ENCODE assay signal across 9 mouse cellular contexts in genomic region chr1:88705050-88705449, GRCm38 (mm10). TPM values are rescaled to one million over a fixed set of nuclear protein-coding genes. Genes with fewer than 3 reads are reported as not detected.
A peak's percentile ranks its signal among the peaks of the same experiment; 100 is the strongest.
DNase-seq lines count a peak whose midpoint lies in the region; ATAC-seq and TF ChIP-seq lines count a peak whose summit lies in the region.
"Had no signal": no experiment of that assay in that cellular context is flagged by ENCODE, and none has a peak within 500 bp of the region (broad histone marks: within the 10 kb centered on the region; RNA-seq: fewer than 3 reads in every experiment).

No protein-coding gene starts in this region.

- ATAC-seq in kidney, postnatal 0 days (replicated peaks; ENCODE audit: low FRiP score, low read depth): no peak

- no peak overlapping the region for H3K27ac ChIP-seq in left cerebral cortex, adult 2 months
- H3K27ac ChIP-seq in kidney, postnatal 0 days: no peak overlapping the region
- H3K27ac ChIP-seq: lung, embryonic 15.5 days had no signal

- intact Hi-C loops in left cerebral cortex, adult 2 months (cut with DNase I): loop anchor here (1.0 to 5.0 kb wide), 4 partner anchors 143 to 348 kb away; no protein-coding TSS in a partner anchor
- intact Hi-C loops in left cerebral cortex, postnatal 36 days (cut with DNase I): loop anchor here (2.0 to 5.0 kb wide), 2 partner anchors 280 to 348 kb away; no protein-coding TSS in a partner anchor

- no peak overlapping the region for H3K9ac ChIP-seq in kidney, postnatal 0 days (ENCODE audit: low read depth, low read length)
- H3K9ac ChIP-seq: lung, embryonic 15.5 days had no signal

- peak; percentile 54 to 85 for DNase-seq in adrenal gland, adult (ENCODE audit: inconsistent age in 2 of 2, low spot score in 1 of 2)
- DNase-seq in adrenal gland, postnatal 4 days (ENCODE audit: low spot score in 2 of 2): no peak
- DNase-seq in left cerebral cortex, adult 2 months (ENCODE audit: extremely low spot score in 1 of 2, low spot score in 2 of 2): no peak
- DNase-seq in left cerebral cortex, postnatal 36 days (ENCODE audit: low spot score in 2 of 2): no peak
- DNase-seq in cerebellum, adult 8-10 months: peak; percentile 27
- peak; percentile 69 for DNase-seq in kidney, postnatal 0 days (ENCODE audit: low spot score)
- DNase-seq in neural tube, embryonic 10.5 days (ENCODE audit: extremely low spot score, low spot score): peak; percentile 43
- no peak for DNase-seq in frontal cortex, adult 2 months (ENCODE audit: extremely low spot score in 1 of 2, low spot score in 1 of 2)

- H3K9me3 ChIP-seq in kidney, postnatal 0 days (replicated peaks; ENCODE audit: low read length): no peaks in the 10 kb centered on the region
- H3K9me3 ChIP-seq: lung, embryonic 15.5 days had no signal

- WGBS in kidney, postnatal 0 days: 64% methylated on average over 6 of the region's 6 CpGs

- H3K27me3 ChIP-seq in kidney, postnatal 0 days (ENCODE audit: insufficient read depth, low read length): no peaks in the 10 kb centered on the region
- H3K27me3 ChIP-seq: lung, embryonic 15.5 days had no signal

- TF ChIP-seq CTCF in left cerebral cortex, adult 2 months (IDR thresholded peaks at IDR 0.05): peak; percentile 58
- peak; percentile 74 for TF ChIP-seq CTCF in kidney, postnatal 0 days (IDR thresholded peaks at IDR 0.05; ENCODE audit: low read depth)

- H3K4me2 ChIP-seq in kidney, postnatal 0 days (ENCODE audit: low read length): no peak overlapping the region

- H3K4me1 ChIP-seq in kidney, postnatal 0 days (replicated peaks; ENCODE audit: insufficient read depth, low read length): no peaks in the 10 kb centered on the region

- no peaks in the 10 kb centered on the region for H3K36me3 ChIP-seq in kidney, postnatal 0 days (ENCODE audit: insufficient read depth, low read length)
- H3K36me3 ChIP-seq: lung, embryonic 15.5 days had no signal

- no peak overlapping the region for H3K4me3 ChIP-seq in left cerebral cortex, adult 2 months
- no peak overlapping the region for H3K4me3 ChIP-seq in kidney, postnatal 0 days (replicated peaks; ENCODE audit: low read depth, low read length)
- H3K4me3 ChIP-seq: lung, embryonic 15.5 days had no signal

RNA-seq across cellular contexts. Expression of gene Arl4c, which starts 3.0 kb away (rescaled TPM):
- 10 to 100 TPM; 19.0 to 24.8 TPM for total RNA-seq in adrenal gland, postnatal 4 days (2021)
- 10 to 100 TPM; 35.7 to 39.2 TPM for total RNA-seq in left cerebral cortex, adult 2 months (2021)
- 10 to 100 TPM; 31.4 to 40.0 TPM for total RNA-seq in left cerebral cortex, postnatal 36 days (2021)
- polyA plus RNA-seq in kidney, postnatal 0 days (2015; fragmentation: Nextera tagmentation; extraction: Ambion mirVana): 29.1 and 30.6 TPM in 2 replicates
- polyA plus RNA-seq in frontal cortex, adult 2 months (2012; rRNA removed): 19.9 and 22.6 TPM in 2 replicates

Comparison
In these comparisons a context has a peak if more than half of its experiments do, and no peak if none do; other contexts are left out.
1. DNase-seq: peak in adrenal gland, adult (2 of 2), cerebellum, adult 8-10 months (single experiment), kidney, postnatal 0 days (single experiment) and neural tube, embryonic 10.5 days (single experiment); none in adrenal gland, postnatal 4 days (0 of 2), left cerebral cortex, adult 2 months (0 of 2), left cerebral cortex, postnatal 36 days (0 of 2) and frontal cortex, adult 2 months (0 of 2).